Mouse (Mus musculus): ENCODE data around the gene Opcml. TPM values are rescaled to one million over a fixed set of nuclear protein-coding genes. Genes with fewer than 3 reads are reported as not detected.

The Opcml gene
- polyA plus RNA-seq, 1 experiment from 2014 or later, result 88.6 TPM

DNA sequence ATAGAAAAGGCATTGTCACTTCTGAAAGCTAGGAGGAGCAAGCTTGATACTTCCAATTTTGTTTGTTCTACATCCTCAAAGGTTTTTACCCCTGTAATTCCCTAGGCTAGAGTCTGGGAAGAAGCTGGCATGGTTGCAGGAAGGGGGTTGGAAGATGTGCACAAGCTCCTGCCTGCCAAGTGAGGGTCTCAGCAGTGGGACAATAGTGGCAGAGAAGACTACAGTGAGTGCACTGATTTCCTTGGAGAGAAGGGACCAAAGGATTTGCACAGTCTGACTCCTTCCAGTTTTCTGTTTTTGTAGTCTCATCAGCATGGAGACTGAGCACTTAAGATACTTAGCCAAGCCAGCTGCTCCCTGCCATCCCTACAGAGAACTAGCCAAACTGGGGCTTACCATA lies 177.7 kb downstream of the Opcml start:
- Histone ChIP-seq H3K4me3 (replicated peaks; ENCODE audit: low read length) (no peak overlapping the region), H3K4me1 (replicated peaks; ENCODE audit: control insufficient read depth, insufficient read depth, low read length) (peaks cover 5% of the 10 kb centered on the region), H3K27ac (ENCODE audit: low read length) (no peak overlapping the region), H3K36me3 (ENCODE audit: control insufficient read depth, insufficient read depth) (no peaks in the 10 kb centered on the region), H3K9me3 (ENCODE audit: control insufficient read depth, low read length) (no peaks in the 10 kb centered on the region), H3K27me3 (replicated peaks; ENCODE audit: control insufficient read depth, insufficient read depth, low read length) (no peaks in the 10 kb centered on the region), H3K9ac (replicated peaks; ENCODE audit: low read depth, low read length) (no peak overlapping the region), H3K4me2 (ENCODE audit: low read length) (no peak overlapping the region)
- no peak for ATAC-seq

DNA sequence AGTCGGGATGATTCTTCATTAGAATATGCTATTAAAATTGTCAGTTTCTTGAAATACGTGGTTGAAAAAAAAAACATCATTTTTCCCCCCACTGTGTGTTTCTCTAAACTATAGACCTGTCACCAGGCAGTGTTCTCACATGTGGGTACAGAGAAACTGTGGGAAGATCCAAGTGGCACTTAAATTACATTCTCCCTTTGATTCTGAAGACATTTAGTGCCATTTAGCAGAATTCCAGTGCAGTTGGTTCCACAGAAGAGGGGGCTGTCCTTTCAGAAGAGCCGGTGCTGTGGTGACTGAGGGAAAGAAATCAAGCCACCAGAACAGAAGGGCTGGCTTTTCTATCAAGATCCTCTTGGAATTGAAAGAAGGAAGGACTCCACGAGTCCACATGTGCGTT lies 181.7 kb downstream of the Opcml start:
- no peak overlapping the region for H3K4me3 ChIP-seq (replicated peaks; ENCODE audit: low read length)
- H3K4me1 ChIP-seq (replicated peaks; ENCODE audit: control insufficient read depth, insufficient read depth, low read length), result no peaks in the 10 kb centered on the region
- H3K36me3 ChIP-seq (ENCODE audit: control insufficient read depth, insufficient read depth), result no peaks in the 10 kb centered on the region
- H3K9me3 ChIP-seq (ENCODE audit: control insufficient read depth, low read length), result no peaks in the 10 kb centered on the region
- no peak overlapping the region for H3K27ac ChIP-seq (ENCODE audit: low read length)
- H3K4me2 ChIP-seq (ENCODE audit: low read length), result no peak overlapping the region
- H3K9ac ChIP-seq (replicated peaks; ENCODE audit: low read depth, low read length), result no peak overlapping the region
- no peaks in the 10 kb centered on the region for H3K27me3 ChIP-seq (replicated peaks; ENCODE audit: control insufficient read depth, insufficient read depth, low read length)
- WGBS, result 81% methylated on average over 5 of the region's 5 CpGs
- no peak for ATAC-seq

DNA sequence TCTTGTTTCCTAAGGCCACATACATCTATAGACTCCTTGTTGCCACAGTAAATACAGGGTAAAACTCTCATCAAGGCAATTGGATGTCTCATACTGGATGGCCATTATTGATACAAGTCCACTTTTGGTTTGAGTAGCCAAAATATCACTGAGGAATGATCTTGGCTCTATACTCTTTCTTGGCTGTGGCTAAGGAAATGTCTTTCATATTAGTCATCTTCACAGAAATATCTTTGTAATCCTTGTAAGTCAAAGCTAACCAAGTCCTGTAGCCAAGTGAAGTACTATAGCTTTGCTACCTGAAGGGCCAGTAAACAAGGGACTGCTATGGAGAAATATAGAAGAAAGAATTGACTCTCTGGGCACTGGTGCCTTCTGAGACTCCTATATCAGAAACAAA lies 192.0 kb downstream of the Opcml start:
- Histone ChIP-seq H3K4me2 (ENCODE audit: low read length) (no peak overlapping the region), H3K36me3 (ENCODE audit: control insufficient read depth, insufficient read depth) (no peaks in the 10 kb centered on the region), H3K4me1 (replicated peaks; ENCODE audit: control insufficient read depth, insufficient read depth, low read length) (peaks cover 9% of the 10 kb centered on the region), H3K9ac (replicated peaks; ENCODE audit: low read depth, low read length) (no peak overlapping the region), H3K27me3 (replicated peaks; ENCODE audit: control insufficient read depth, insufficient read depth, low read length) (no peaks in the 10 kb centered on the region), H3K27ac (ENCODE audit: low read length) (no peak overlapping the region), H3K4me3 (replicated peaks; ENCODE audit: low read length) (no peak overlapping the region), H3K9me3 (ENCODE audit: control insufficient read depth, low read length) (no peaks in the 10 kb centered on the region)
- no peak for ATAC-seq

DNA sequence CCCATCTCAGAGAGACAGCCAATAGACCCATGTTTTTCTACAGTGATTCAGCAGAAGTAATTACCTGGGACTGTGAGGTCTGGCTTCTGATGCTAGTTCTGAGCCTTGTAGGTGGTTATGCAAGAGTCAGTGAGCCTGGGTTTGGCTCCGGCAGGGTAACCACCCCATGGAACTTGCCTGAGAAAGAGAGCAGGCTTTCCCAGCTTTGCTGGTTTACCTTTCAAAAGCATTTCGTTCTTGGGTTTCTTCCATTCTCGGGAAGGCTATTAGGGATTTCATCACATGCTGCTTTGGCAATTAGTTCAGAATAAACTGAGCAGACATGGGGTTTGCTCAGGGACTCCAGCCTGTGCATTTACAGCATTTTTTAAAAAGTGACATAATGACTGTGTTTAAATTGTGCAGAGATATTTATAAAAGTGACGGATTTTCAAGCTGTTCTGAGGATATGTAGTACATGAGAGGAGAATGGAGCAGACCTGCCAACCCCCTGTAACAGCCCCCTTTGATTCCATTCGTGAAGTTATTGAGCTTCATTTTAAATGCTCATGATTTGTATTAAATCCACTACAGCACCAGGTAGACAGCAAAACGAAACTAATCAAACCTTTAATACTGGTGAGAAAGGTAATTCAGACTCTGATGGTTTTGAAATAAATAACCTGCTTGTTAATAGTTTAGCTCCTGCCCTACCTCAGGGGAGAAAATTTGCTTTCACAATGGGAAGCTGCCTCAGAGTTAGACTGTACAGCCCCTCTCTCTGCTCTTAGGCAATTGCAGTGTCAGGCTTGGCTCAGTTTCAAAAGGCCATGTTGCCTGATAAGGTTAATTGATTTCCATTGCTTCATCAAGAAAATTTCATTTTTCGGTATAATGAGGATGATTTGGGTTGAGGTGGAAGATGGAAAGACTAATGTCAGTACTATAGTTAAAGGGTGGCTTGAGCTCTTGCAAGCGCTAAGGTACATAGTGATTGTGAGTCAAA lies 196.3 kb downstream of the Opcml start:
- no peak overlapping the region for H3K9ac ChIP-seq (replicated peaks; ENCODE audit: low read depth, low read length)
- peaks cover 9% of the 10 kb centered on the region for H3K4me1 ChIP-seq (replicated peaks; ENCODE audit: control insufficient read depth, insufficient read depth, low read length)
- H3K36me3 ChIP-seq (ENCODE audit: control insufficient read depth, insufficient read depth), result no peaks in the 10 kb centered on the region
- H3K27me3 ChIP-seq (replicated peaks; ENCODE audit: control insufficient read depth, insufficient read depth, low read length), result no peaks in the 10 kb centered on the region
- ATAC-seq, result no peak
- H3K4me3 ChIP-seq (replicated peaks; ENCODE audit: low read length), result no peak overlapping the region
- 59% methylated on average over 8 of the region's 8 CpGs for WGBS
- H3K4me2 ChIP-seq (ENCODE audit: low read length), result no peak overlapping the region
- no peak overlapping the region for H3K27ac ChIP-seq (ENCODE audit: low read length)
- no peaks in the 10 kb centered on the region for H3K9me3 ChIP-seq (ENCODE audit: control insufficient read depth, low read length)

DNA sequence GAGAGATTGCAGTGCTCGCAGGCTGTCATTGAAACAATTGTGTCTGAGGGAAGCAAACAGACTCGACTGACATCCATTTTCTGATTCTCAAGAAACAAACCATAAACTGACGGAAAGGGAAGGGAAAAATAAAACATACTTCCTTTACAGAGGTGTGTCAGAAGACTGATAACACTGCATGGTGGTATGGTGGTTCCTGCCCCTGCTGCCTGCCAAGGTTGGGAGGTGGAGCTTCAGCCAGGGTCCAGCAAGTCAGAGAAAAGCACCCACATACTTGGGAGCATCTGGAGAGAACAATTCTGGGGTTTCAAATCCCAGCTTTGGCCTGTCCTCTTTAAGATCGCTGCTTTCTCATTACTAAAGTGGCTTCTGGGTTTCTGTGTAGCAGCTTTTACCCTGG lies 201.0 kb downstream of the Opcml start:
- 90% methylated on average over 4 of the region's 4 CpGs for WGBS
- H3K4me2 ChIP-seq (ENCODE audit: low read length), result no peak overlapping the region
- ATAC-seq, result no peak
- H3K4me3 ChIP-seq (replicated peaks; ENCODE audit: low read length), result no peak overlapping the region
- no peaks in the 10 kb centered on the region for H3K36me3 ChIP-seq (ENCODE audit: control insufficient read depth, insufficient read depth)
- H3K4me1 ChIP-seq (replicated peaks; ENCODE audit: control insufficient read depth, insufficient read depth, low read length), result peaks cover 6% of the 10 kb centered on the region
- no peak overlapping the region for H3K9ac ChIP-seq (replicated peaks; ENCODE audit: low read depth, low read length)
- H3K27me3 ChIP-seq (replicated peaks; ENCODE audit: control insufficient read depth, insufficient read depth, low read length), result no peaks in the 10 kb centered on the region
- no peak overlapping the region for H3K27ac ChIP-seq (ENCODE audit: low read length)
- H3K9me3 ChIP-seq (ENCODE audit: control insufficient read depth, low read length), result no peaks in the 10 kb centered on the region

DNA sequence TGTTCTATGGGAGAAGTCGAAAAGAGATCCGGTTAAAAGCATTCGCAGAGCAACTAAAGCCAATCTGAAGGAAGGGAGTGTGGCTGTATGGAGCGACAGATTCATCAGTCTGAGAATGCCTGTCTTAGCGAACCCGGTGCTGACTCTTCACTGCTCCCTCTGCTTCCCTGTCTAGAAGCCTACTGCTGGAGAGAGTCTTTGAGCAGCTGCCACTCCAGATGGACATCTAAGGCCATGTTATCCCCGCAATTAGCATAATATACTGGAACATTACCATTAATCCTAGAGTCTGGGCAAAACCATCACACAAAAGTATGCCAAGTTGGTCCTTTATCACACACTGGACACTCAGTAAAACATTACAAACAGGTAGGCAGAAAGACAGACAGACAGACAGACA lies 206.0 kb downstream of the Opcml start:
- no peak for ATAC-seq
- Histone ChIP-seq H3K4me1 (replicated peaks; ENCODE audit: control insufficient read depth, insufficient read depth, low read length) (peaks cover 12% of the 10 kb centered on the region), H3K27ac (ENCODE audit: low read length) (no peak overlapping the region), H3K36me3 (ENCODE audit: control insufficient read depth, insufficient read depth) (no peaks in the 10 kb centered on the region), H3K4me3 (replicated peaks; ENCODE audit: low read length) (no peak overlapping the region), H3K4me2 (ENCODE audit: low read length) (no peak overlapping the region), H3K9ac (replicated peaks; ENCODE audit: low read depth, low read length) (no peak overlapping the region), H3K27me3 (replicated peaks; ENCODE audit: control insufficient read depth, insufficient read depth, low read length) (no peaks in the 10 kb centered on the region), H3K9me3 (ENCODE audit: control insufficient read depth, low read length) (no peaks in the 10 kb centered on the region)
- WGBS, result 83% methylated on average over 7 of the region's 7 CpGs

DNA sequence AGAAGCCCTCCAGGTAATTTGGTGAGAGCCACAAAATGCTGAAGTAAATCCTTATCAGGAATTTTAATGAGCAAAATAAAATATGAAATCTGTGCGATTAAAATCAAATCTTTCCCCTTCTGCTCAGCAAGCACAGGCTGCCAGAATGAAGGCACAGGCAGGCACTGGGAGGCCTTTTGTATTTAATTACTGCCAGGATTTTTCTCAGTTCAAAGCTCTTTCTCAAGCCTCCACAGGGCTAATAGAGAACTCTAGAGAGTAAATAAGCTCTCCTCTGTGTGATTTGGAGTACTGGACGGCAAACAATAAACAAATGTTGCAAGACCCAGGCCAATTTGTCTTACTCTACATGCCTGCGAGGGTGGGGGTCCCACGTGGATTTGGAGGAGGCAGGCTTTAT lies 208.2 kb downstream of the Opcml start:
- H3K9me3 ChIP-seq (ENCODE audit: control insufficient read depth, low read length), result no peaks in the 10 kb centered on the region
- ATAC-seq, result peak; percentile 77
- WGBS, result 7% methylated on average over 4 of the region's 4 CpGs

DNA sequence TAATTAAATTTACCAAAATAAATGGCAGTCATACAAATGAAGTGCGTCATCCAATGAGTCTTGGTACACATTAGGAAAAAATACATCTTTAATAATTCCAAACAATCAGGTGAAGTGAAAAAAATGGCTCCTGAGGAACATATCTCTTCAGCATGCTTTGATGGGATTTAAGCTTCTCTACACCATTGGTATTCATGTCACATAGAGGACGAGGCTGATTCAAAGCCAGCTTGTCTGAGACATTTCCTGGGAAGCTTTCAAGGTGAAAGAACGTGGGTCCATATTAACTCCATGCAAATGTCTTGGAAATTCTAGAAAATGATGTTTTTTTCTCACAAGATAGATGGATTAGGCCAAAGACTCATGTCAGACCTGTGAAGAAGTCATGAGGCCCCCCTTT lies 212.6 kb downstream of the Opcml start:
- H3K4me2 ChIP-seq (ENCODE audit: low read length), result no peak overlapping the region
- H3K4me3 ChIP-seq (replicated peaks; ENCODE audit: low read length), result no peak overlapping the region
- no peak for ATAC-seq
- H3K36me3 ChIP-seq (ENCODE audit: control insufficient read depth, insufficient read depth), result no peaks in the 10 kb centered on the region
- no peaks in the 10 kb centered on the region for H3K27me3 ChIP-seq (replicated peaks; ENCODE audit: control insufficient read depth, insufficient read depth, low read length)
- no peaks in the 10 kb centered on the region for H3K9me3 ChIP-seq (ENCODE audit: control insufficient read depth, low read length)
- H3K27ac ChIP-seq (ENCODE audit: low read length), result no peak overlapping the region
- no peak overlapping the region for H3K9ac ChIP-seq (replicated peaks; ENCODE audit: low read depth, low read length)
- 60% methylated on average over 3 of the region's 3 CpGs for WGBS
- H3K4me1 ChIP-seq (replicated peaks; ENCODE audit: control insufficient read depth, insufficient read depth, low read length), result peaks cover 9% of the 10 kb centered on the region

More for the DNA sequence above, 208.2 kb downstream of the Opcml start:
- H3K4me3 ChIP-seq (replicated peaks; ENCODE audit: low read length), result no peak overlapping the region
- no peak overlapping the region for H3K4me2 ChIP-seq (ENCODE audit: low read length)
- no peak overlapping the region for H3K9ac ChIP-seq (replicated peaks; ENCODE audit: low read depth, low read length)
- no peaks in the 10 kb centered on the region for H3K27me3 ChIP-seq (replicated peaks; ENCODE audit: control insufficient read depth, insufficient read depth, low read length)
- H3K36me3 ChIP-seq (ENCODE audit: control insufficient read depth, insufficient read depth), result no peaks in the 10 kb centered on the region
- H3K27ac ChIP-seq (ENCODE audit: low read length), result peak overlapping the region; percentile 35
- H3K4me1 ChIP-seq (replicated peaks; ENCODE audit: control insufficient read depth, insufficient read depth, low read length), result peaks cover 12% of the 10 kb centered on the region

DNA sequence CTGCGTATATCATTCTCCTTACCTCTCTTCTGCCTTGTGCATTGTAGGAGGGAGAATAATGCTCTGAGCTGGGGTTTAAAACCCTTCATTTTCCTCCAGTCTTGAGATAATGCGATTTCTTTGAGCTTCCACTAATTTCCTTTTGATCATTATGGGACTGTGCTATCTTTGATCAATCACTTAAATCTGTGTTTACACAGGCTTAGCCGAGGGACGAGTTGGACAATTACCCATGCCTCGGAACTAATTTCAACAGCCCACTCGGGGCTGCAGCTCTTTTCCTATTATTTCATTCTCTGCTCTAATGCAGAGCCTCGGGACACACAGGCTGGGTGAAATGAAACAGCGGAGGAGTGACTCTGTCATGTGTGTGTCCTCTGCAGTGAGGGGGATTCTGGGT lies 220.9 kb downstream of the Opcml start:
- no peak for ATAC-seq
- Histone ChIP-seq H3K9me3 (ENCODE audit: control insufficient read depth, low read length) (no peaks in the 10 kb centered on the region), H3K27ac (ENCODE audit: low read length) (no peak overlapping the region), H3K4me1 (replicated peaks; ENCODE audit: control insufficient read depth, insufficient read depth, low read length) (peaks cover 8% of the 10 kb centered on the region; the same call in 1 of the 2 replicates), H3K36me3 (ENCODE audit: control insufficient read depth, insufficient read depth) (no peaks in the 10 kb centered on the region), H3K4me2 (ENCODE audit: low read length) (no peak overlapping the region), H3K9ac (replicated peaks; ENCODE audit: low read depth, low read length) (no peak overlapping the region), H3K4me3 (replicated peaks; ENCODE audit: low read length) (no peak overlapping the region), H3K27me3 (replicated peaks; ENCODE audit: control insufficient read depth, insufficient read depth, low read length) (no peaks in the 10 kb centered on the region)
- WGBS, result 36% methylated on average over 8 of the region's 8 CpGs
